Mouse (Mus musculus): ENCODE data around the gene Inca1.

The Inca1 gene

DNA sequence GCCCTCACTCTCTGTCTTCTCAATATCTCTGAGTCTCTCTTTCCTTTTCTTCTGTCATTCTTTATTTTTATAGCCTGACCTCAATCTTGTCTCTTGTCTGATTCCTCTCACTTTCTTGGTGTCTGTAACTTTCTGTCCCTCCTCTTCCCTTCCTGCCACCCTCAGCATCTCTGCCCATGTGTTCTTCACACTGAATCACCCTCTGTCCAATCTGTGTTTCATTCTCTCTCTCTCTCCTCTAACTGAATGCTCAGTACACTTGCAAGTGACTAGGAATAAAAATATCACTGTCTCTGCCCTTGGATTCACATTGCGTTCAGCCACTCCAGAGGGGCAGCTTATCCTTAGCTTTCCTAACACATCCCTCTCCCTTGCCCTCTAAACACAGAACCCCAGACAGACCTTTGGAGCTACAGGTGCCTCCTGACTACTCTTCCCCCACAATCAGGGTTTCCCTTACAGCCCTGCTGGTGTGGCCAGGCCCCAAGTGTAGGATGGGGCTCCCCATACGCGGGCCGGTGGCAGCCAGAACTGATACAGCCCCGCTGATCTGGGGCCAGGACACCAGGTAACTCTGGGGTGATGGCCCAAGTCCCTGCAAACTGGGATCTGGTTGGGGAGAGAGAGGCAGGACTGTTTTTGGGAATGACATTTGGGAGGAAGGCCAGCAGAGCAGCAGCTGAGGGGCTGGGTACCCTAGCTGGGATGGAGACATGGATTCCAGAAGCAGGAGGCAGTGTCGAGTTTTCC, 2.2 kb upstream of the Inca1 start:
- DNase-seq (ENCODE audit: extremely low spot score, low spot score), result no peak

DNA sequence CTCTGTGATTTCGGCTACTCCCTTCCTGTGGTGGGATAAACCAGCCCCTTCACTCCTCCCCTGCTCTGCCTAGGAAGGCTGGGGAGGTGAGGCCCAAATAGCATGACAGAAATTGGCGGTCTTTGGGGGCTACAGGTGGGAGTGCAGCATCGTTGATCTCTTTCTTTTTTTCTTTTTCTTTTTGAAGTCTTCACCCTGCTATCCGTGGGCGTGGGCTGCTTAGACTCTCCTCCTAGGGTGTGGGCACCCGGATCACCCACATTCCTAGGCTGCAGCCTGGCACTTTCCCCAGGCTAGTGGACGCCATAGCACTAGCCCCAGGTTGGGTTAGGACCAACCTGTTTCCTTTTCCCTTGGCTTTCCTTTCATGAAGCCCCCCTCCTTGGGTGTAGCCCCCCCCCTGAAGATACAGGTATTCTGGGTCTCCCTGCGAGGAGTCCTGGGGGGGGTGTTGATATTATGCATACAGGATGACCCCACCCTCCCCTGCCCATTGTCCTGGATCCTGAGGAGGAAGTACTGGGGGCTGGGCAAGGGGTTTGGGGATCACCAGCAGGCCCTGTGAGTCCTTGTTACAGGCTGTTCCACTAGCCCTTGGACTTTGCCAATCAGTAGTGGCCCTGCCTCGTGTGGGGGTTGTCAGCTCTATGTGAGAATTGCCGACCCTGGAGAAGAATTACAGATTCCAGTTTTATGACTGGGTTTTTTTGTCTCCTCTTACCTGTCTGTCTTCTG, 1.4 kb upstream of the Inca1 start:
- no peak for DNase-seq (ENCODE audit: extremely low spot score, low spot score)

DNA sequence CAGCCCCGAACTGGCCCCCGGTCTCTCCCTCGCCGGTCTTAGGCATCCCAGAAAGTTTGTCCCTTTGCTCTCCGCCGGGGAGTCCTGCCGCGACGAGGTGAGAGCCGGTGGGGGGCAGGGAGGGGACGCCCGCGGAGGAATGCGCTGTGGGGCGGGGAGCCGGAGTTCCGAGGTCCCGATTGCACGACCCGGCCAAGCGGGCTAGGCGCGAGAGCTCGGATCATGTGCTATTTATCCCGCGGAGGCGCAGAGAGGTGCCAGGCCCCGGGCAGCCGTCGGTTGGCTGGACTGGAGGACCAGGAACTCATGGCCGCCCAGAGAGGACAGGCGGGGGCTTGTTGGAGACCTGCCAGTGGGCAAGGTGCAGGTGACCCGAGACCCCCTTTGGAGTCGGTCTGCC, 658 bp upstream of the Inca1 start:
- peak; percentile 71 for DNase-seq (ENCODE audit: extremely low spot score, low spot score)

DNA sequence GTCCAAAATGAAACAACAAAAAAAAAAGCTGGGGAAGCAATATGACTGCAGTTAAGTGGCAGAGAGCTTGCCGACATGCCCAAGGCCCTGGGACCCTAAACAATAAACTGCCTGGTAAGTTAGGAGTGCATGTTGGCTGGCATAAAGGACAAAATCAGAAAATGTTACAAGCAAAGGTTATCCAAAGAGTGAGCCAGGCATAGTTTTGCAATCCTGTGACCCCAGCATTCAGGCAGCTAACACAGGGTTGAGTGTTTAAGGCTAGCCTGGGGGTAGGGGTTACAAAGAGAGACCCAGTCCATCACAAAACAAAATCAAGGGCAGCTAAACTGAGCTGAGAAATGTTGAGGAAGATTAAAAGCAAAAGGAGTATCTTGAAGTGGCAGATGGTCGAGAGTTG, 904 bp downstream of the Inca1 start:
- no peak for DNase-seq (ENCODE audit: extremely low spot score, low spot score)

DNA sequence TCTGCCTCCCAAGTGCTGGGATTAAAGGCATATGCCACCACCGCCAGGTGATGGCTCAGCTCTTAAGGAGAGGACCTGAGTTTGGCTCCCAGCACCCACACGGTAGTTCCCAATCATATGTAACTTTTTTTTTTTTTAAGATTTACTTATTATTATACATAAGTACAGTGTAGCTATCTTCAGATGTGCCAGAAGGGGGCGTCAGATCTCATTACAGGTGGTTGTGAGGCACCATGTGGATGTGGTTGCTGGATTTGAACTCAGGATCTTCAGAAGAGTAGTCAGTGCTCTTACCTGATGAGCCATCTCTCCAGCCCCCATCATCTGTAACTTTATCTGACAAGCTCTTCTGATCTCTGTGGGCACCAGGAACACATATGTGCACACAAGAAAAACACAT, 2.6 kb downstream of the Inca1 start:
- no peak for DNase-seq (ENCODE audit: extremely low spot score, low spot score)

DNA sequence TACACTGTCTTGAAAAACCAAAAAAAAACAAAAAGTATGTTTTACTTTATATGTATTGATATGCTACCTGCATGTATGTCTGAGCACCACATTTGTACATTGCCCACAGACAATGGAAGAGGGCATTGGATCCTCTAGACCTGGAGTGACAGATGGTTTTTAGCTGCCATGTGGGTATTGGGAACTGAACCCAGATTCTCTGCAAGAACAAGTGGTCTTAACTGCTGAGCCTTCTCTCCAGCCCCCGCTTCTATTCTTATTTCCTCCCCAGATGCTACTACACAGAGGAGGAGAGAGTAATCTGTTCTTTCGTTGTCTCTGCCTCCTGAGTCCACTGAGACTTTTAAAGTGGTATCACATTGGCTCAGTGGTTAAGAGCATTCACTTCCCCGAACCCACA, 6.5 kb downstream of the Inca1 start:
- no peak for DNase-seq (ENCODE audit: extremely low spot score, low spot score)

DNA sequence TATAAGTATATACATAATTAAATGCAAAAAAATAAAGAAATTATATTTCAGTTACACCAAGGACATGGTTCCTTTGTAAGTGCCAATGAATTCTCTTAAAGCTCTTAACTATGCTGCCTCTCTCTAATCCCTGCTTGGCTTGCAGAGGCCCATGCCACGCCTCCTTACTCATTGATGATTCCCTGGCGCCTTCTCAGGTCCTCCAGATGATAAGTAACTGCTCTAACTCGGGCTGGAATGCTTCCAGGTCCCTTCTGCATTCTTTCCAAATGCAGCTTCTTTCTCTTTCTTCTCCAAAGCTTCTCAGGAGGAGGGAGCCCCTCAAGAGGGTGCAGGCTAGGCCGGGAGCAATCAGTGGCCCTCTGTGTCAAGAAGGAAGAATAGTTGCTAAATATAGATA, 10.4 kb downstream of the Inca1 start:
- DNase-seq (ENCODE audit: extremely low spot score, low spot score), result no peak

DNA sequence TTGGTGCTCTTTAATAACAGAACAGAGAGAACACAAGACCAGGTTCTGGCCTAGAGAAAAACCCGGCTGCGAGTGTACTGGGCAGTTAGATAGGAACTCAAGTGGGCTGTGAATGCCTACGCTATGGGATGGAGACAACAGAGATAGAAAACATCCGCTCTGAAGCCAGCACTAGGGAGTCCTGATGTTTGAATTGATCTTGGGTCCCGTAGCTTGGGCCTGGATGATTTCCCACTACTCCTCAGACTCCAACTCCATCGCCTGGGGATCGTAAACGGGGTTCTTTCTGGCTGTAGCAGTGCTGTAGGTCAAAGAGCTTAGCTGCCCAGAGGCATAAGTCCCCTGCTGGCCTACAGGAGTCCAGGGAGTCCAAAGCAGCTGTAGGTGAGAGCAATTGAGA, 11.6 kb downstream of the Inca1 start:
- DNase-seq (ENCODE audit: extremely low spot score, low spot score), result no peak

DNA sequence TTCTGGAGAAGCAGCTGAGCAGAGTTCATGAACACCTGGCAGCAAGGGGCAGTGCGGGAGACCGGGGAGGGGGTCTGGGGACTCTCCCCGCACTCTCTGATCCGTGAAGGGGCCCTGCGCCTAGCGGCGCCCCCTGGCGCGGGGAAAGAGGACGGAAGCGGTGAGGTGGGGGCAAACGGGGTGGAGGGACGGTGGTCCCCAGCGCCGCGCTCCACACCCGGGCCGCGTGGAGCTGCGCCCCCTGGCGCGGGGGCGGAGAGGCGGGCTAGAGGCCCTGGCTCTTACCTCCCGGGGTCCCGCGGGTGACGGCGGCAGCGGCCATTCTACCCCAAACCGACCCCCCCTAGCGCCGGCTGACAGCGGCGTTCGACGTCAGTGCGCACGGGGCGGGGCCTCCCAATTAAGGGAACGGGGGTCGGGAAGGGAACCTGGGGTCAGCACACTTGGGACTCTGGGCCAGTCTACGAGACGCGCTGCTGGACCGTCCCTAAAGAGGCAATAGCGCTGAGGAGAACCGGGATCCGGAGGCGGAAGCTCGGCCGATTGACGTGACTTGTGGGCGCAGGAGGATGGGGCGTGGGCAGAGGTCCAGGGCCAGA, 12.3 kb downstream of the Inca1 start, which contains the start of gene Camta2:
TSS of gene Camta2 (minus strand) at position 505 of the 599 bp plus-strand sequence.
- peak; percentile 88 for DNase-seq (ENCODE audit: extremely low spot score, low spot score)

DNA sequence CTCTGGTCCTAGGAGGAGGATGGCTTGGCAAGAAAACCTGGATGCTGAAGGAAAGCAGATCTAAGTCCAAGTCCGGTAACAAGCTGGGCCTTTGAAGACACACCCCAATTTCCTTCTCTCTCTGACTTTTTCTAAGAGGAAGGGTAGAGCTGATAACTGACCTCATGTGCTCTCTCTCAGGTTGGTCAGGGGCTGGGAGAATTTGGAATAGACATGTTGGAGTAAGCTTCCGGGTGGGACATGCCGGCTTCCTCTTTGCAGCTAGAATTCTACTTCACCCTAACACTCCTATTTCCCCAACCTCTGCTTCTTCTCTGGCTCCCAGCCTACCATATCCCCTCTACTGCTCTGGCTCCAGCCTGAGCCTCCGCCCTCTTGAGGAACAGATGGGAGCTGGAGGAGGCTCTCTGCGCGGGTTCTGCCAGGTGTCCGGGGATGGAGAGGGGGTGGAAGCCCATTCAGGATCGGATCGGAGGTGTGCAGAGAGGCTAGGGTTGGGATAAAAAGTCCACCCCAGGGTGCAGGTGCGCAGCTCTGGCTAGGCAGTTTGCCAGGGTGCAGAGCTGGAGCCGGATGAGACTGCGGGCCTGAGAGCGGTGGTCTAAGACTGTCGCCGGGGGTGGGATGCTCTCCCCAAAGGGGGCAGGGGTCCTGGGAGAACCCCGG, 12.9 kb downstream of the Inca1 start:
- no peak for DNase-seq (ENCODE audit: extremely low spot score, low spot score)

DNA sequence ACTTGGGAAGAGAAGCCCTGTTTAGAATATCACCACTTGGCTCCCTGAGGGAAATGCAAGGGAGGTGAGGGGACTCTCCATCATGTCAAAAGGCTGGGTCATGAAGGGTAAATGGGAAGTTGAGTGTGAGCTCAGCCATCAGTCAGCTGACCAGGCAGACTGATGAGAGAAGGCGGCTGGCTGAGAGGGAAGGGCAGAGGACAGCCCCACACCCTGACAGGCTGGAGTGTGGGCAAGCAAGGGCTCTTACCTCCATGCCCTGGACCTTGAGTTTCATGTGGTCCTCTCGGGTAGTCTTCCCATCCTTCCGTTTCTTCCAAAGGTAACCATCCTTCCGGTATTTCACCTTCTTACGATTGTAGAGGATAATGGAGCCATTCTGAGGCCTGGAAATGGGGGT, 16.3 kb downstream of the Inca1 start:
- DNase-seq (ENCODE audit: extremely low spot score, low spot score), result no peak

DNA sequence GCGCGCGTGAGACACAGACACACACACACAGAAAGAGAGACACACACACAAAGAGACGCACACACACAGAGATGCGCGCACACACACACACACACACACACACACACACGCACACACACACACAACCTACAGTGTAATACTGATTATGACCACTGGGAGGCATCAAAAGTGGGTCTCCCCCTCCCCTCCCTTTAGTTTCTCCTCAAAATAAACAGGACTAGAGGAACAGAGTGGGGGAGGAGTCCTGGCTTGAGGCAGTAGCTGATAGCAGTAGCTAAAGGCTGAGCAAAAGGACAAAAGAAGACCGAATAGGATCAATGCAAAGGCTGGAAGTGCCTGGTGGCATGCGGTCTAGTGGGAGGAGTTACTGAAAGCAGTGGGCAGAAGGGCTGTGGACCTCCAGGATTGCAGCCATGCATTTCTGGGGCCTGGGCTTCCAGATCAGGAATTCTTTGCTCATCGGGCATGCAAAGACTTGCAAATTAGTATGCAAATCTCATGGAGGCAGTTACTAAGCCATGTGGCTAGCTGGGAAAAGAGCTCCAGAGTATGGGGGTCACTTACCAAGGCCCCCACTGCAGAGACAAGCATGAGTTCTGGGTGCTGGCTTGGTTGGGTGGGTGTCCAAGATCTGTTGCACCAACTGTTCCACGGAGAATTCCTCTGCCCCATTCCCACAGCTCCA, 17.9 kb downstream of the Inca1 start:
- peak; percentile 56 for DNase-seq (ENCODE audit: extremely low spot score, low spot score)

DNA sequence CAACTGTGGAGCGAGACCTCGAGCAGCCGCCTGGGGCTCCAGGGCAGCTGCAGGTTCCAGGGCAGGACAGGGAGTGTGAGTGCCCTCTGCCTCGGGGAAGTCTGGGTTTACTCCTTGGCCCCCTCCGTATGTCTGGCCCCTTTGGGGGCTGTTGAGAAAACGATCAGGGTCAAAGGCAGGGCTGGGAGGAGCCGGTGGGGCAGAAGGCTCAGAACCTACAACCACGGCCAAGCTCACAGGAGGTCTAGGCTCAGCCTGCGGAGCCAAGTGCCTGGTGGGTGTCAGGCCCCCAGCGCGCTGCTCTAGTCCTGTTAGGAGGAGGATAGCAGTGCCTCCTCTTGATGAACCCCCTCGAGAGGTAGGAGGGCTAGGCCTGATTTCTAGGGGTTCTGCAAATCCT, 18.8 kb downstream of the Inca1 start:
- no peak for DNase-seq (ENCODE audit: extremely low spot score, low spot score)

DNA sequence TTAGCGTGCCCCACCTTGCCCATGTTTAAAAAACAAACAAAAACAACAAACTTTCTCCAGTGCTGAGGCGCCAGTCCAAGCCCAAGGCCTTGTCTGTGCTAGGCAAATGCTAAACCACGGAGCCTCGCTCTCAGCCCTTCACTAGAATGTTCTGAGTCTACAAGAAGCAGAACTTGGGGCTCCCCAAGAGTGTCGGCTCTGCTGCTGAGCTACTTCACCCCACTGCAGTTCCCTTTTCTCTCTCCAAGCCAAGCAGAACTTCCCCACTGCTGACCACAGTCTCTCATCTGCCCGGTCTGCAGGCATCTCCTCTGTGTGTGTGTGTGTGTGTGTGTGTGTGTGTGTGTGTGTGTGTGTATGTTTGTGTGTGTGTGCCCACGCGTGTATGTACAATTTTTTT, 20.1 kb downstream of the Inca1 start:
- DNase-seq (ENCODE audit: extremely low spot score, low spot score), result no peak

DNA sequence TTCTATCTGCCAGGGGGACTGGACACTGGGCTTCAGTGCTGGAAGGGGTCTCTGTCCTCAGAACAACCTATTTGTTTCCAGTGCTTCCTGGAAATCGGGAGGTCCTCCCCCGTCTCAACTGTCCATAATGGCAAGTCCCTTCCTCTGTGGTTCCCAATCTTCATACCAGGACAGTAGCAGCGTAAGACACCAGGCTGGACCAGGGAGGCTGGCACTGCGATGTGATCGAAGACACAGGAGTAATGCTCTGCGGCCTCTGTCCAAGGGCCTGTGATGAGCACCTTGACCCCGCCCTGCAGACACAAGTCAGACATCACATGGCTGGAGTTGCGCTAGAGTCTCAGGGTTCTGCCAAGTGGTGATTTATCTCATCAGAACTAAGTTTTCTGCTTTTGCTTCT, 20.6 kb downstream of the Inca1 start:
- DNase-seq (ENCODE audit: extremely low spot score, low spot score), result no peak

DNA sequence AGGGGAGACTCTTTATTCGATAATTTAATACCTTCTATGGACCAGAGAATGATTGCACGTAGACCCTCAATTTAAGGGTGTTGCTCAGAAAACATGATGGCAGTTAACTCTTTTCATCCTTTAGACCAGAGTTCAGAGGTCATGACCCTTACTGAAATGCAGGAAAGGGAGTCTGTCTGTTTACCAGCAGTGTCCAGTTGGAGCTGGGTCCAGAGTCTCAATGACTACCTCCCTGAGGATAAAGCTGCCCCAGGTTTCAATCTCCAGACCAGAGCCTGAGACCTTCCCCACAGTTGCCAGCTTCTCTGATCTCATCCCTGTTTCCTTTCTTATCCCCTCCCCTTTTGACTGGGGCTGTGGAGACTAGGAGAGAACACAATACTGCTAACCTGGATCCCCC, 21.4 kb downstream of the Inca1 start:
- no peak for DNase-seq (ENCODE audit: extremely low spot score, low spot score)

DNA sequence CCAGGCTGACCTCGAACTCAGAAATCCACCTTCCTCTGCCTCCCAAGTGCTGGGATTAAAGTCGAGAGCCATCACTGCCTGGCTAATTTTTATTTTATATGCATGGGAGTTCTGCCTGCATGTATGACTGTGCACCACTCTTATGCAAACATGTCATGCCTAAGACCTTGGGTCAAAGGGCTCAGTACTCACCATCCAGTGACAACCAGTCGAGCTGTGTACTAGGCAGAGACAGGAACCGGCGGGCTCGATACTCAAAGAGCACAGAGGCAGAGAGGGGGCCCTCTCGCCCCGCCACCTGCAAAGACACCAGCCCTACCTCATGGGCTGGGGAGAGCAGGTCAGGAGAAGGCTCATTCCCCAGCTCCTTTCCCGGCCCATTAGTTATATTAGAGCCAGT, 21.9 kb downstream of the Inca1 start:
- DNase-seq (ENCODE audit: extremely low spot score, low spot score), result no peak

DNA sequence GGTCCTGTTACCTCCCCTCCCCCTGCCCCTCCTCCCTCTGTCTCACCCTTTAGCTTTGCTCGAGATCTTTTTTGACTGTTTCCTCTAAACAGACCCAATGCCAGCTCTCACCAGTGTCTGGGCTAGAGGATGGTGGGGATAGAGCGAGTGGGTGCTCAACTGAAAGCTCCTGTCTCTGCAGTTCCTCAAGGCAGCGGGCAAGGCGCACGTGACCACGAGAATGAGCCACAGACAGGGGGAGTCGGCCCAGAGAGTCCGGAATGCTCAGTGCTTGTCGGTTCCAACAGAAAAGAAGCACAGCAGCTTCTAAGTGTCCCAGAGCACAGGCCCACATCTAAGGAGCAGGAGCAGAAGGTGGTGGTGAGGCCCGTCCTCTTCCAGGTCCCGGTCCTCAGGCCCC, 25.5 kb downstream of the Inca1 start:
- no peak for DNase-seq (ENCODE audit: extremely low spot score, low spot score)

DNA sequence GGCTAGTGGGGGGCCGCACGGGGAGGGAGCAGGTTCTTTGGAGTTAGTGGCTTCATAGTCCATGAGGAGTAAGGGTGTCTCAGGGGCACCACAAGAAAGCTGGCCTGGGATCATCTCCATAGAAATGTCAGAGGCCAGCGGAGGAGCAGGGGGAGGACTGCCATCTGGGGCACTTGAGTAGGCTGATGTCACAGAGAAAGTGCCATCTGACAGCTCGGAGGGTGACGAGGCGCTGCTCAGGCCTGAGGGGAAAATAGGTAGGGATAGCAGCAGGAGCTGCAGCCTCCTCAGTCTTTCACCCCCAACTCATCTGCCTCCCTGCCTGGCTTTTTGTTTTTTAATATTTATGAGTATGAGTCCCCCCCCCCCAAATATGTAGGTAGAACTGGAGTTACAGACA, 25.9 kb downstream of the Inca1 start:
- DNase-seq (ENCODE audit: extremely low spot score, low spot score), result no peak

DNA sequence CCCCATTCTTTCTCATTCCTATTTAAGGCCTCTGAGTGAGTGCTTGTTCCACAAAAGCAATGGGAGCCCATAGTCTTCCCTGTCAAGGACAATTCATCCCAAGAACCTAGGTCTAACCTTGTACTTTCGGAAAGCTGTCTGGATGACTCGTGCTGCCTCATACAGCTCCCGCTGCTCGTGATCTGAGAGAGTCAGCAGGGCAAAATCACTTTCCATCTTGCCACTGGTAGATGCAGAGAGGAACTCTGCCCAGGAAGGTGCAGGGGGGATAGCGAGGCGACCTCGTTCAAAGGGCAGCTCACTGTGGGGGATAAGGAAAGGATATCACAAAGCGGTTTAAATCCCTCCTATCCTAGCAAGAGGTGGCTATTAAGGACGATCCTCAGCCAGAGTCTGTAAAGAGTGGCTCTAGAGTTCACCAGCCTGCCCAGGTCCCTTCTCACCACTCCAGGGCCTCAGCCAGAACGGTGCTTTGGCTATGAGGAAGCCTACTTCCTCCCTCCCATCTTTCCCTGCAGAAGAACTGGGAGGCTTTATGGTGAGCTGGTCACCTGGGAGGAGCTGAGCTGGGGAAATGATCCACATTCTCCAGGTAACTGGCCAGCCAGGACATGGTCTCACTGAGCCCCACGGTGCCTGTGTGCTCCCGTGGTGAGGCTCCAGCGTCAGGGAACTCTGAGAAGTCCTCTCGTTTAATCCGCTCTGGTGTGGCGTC, 28.5 kb downstream of the Inca1 start:
- no peak for DNase-seq (ENCODE audit: extremely low spot score, low spot score)

DNA sequence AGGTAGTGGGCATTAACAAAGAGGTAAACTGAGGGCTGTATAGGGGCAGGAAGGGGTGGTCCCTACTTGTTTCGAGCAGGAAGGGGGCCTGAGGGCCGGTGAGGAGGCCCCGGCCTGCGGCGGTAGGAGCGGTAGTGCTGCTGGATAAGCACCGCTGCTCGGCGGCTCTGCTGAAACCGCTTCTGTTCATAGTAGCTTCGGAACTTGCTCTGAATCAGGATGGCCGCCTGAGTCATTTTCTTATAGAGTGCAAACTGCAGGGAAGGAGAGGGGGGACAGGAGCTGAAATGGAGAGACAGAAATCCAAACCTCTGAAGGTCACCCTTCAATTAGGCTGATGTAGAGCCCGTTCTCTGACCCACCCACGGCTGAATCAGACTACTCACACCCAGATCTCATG, 29.5 kb downstream of the Inca1 start:
- DNase-seq (ENCODE audit: extremely low spot score, low spot score), result no peak
